In the genomic region with DNA sequence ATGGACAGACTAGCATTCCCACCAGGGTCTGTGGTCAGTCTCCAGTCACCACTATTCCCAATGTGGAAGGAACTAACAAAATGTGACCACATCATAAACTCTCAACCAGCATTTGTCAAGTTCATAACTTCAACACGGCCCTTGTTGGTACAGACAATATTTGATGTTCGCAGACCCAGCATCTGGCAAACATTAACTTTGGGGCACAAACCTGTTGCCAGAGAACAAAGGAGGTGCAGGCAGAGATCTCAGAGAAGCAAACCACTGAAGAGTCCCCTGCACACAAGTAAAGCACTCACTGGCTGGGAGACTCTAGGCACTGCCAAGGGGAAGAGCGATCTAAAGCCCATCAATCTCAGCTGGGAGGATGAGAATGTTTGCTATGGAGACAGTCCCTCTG, we compare ENCODE assay signal across 16 mouse cellular contexts.
A peak's percentile ranks its signal among the peaks of the same experiment; 100 is the strongest.
DNase-seq lines count a peak whose midpoint lies in the region; ATAC-seq and TF ChIP-seq lines count a peak whose summit lies in the region.
"Had no signal": no experiment of that assay in that cellular context is flagged by ENCODE, and none has a peak within 500 bp of the region (broad histone marks: within the 10 kb centered on the region; RNA-seq: fewer than 3 reads in every experiment).

No protein-coding gene starts in this region.

- no peaks in the 10 kb centered on the region for H3K9me3 ChIP-seq in kidney, embryonic 16.5 days (ENCODE audit: low read length)
- H3K9me3 ChIP-seq in lung, postnatal 0 days (ENCODE audit: low read length) = no peaks in the 10 kb centered on the region
- no peaks in the 10 kb centered on the region for H3K9me3 ChIP-seq in liver, postnatal 0 days (ENCODE audit: low read length)
- H3K9me3 ChIP-seq: kidney, embryonic 15.5 days; midbrain, embryonic 12.5 days had no signal

- no peak for DNase-seq in kidney, postnatal 10 days
- DNase-seq in lung, postnatal 0 days (ENCODE audit: low spot score) = no peak
- no peak for DNase-seq in lung, postnatal 36 days
- DNase-seq in embryo, embryonic 11 days = peak; percentile 36
- DNase-seq in liver, postnatal 0 days = peak; percentile 27
- no peak for DNase-seq in gastrocnemius, adult 2 months
- DNase-seq in testis, postnatal 14 days (ENCODE audit: low spot score) = no peak
- DNase-seq: cerebellum, adult 11-12 months; heart, postnatal 10 days; lung, adult 18-20 months; thymus, postnatal 14 days had no signal

- no peak for TF ChIP-seq EP300 in lung, postnatal 0 days (IDR thresholded peaks at IDR 0.05)
- no peak for TF ChIP-seq EP300 in liver, postnatal 0 days (IDR thresholded peaks at IDR 0.05; ENCODE audit: low read depth)

- no peak overlapping the region for H3K9ac ChIP-seq in kidney, embryonic 16.5 days (replicated peaks; ENCODE audit: low read length)
- H3K9ac ChIP-seq in lung, postnatal 0 days (replicated peaks; ENCODE audit: low read depth) = no peak overlapping the region
- H3K9ac ChIP-seq in liver, postnatal 0 days (replicated peaks) = no peak overlapping the region
- H3K9ac ChIP-seq: kidney, embryonic 15.5 days; midbrain, embryonic 12.5 days had no signal

- no peaks in the 10 kb centered on the region for H3K36me3 ChIP-seq in kidney, embryonic 16.5 days (ENCODE audit: insufficient read depth, low read length)
- H3K36me3 ChIP-seq in lung, postnatal 0 days (ENCODE audit: insufficient read depth, low read length) = no peaks in the 10 kb centered on the region
- no peaks in the 10 kb centered on the region for H3K36me3 ChIP-seq in liver, postnatal 0 days (replicated peaks; ENCODE audit: insufficient read depth, low read length)
- H3K36me3 ChIP-seq: kidney, embryonic 15.5 days; midbrain, embryonic 12.5 days had no signal

- intact Hi-C loops in gastrocnemius, adult 2 months (cut with DNase I) = no loop called here

- H3K4me2 ChIP-seq in kidney, embryonic 16.5 days (replicated peaks; ENCODE audit: low read depth, low read length) = no peak overlapping the region
- H3K4me2 ChIP-seq in lung, postnatal 0 days (replicated peaks; ENCODE audit: low read depth, low read length) = no peak overlapping the region
- no peak overlapping the region for H3K4me2 ChIP-seq in liver, postnatal 0 days (ENCODE audit: low read depth, low read length)
- H3K4me2 ChIP-seq: kidney, embryonic 15.5 days; midbrain, embryonic 12.5 days had no signal

- TF ChIP-seq CTCF in lung, postnatal 0 days (IDR thresholded peaks at IDR 0.05) = no peak
- TF ChIP-seq CTCF in liver, postnatal 0 days (IDR thresholded peaks at IDR 0.05; ENCODE audit: low read depth) = no peak
- no peak for TF ChIP-seq CTCF in gastrocnemius, adult 2 months (IDR thresholded peaks at IDR 0.05)

- no peak overlapping the region for H3K27ac ChIP-seq in kidney, embryonic 16.5 days (ENCODE audit: low read length)
- H3K27ac ChIP-seq in lung, postnatal 0 days (ENCODE audit: low read length) = no peak overlapping the region
- peak overlapping the region; percentile 59 for H3K27ac ChIP-seq in liver, postnatal 0 days (ENCODE audit: low read depth)
- no peak overlapping the region for H3K27ac ChIP-seq in gastrocnemius, adult 2 months
- H3K27ac ChIP-seq: kidney, embryonic 15.5 days; midbrain, embryonic 12.5 days had no signal

- peak; percentile 39; the same call in 1 of the 2 replicates for ATAC-seq in kidney, embryonic 16.5 days (ENCODE audit: low FRiP score, low TSS enrichment)
- ATAC-seq in lung, postnatal 0 days = 0 out of 2 replicates have a peak, but pooled peaks have one; percentile 25
- peak; percentile 81 for ATAC-seq in liver, postnatal 0 days
- ATAC-seq: forebrain, embryonic 16.5 days; hindbrain, embryonic 16.5 days had no signal

- no peaks in the 10 kb centered on the region; the same call in 1 of the 2 replicates for H3K4me1 ChIP-seq in kidney, embryonic 16.5 days (ENCODE audit: insufficient read depth, low read length)
- no peaks in the 10 kb centered on the region for H3K4me1 ChIP-seq in lung, postnatal 0 days (ENCODE audit: insufficient read depth, low read depth, low read length)
- no peaks in the 10 kb centered on the region for H3K4me1 ChIP-seq in liver, postnatal 0 days (ENCODE audit: insufficient read depth)

- no peak overlapping the region for H3K4me3 ChIP-seq in kidney, embryonic 16.5 days (ENCODE audit: low read length)
- H3K4me3 ChIP-seq in lung, postnatal 0 days (ENCODE audit: low read depth, low read length) = no peak overlapping the region
- H3K4me3 ChIP-seq in liver, postnatal 0 days (ENCODE audit: low read depth, low read length) = no peak overlapping the region
- no peak overlapping the region for H3K4me3 ChIP-seq in gastrocnemius, adult 2 months
- H3K4me3 ChIP-seq: kidney, embryonic 15.5 days; midbrain, embryonic 12.5 days had no signal

- H3K27me3 ChIP-seq in kidney, embryonic 16.5 days (ENCODE audit: insufficient read depth, low read length) = no peaks in the 10 kb centered on the region
- no peaks in the 10 kb centered on the region for H3K27me3 ChIP-seq in lung, postnatal 0 days (replicated peaks; ENCODE audit: insufficient read depth, low read length)
- no peaks in the 10 kb centered on the region for H3K27me3 ChIP-seq in liver, postnatal 0 days (ENCODE audit: insufficient read depth, low read length)
- H3K27me3 ChIP-seq: kidney, embryonic 15.5 days; midbrain, embryonic 12.5 days had no signal

- 64% methylated on average over 3 of the region's 3 CpGs for WGBS in kidney, embryonic 16.5 days
- 34% methylated on average over 3 of the region's 3 CpGs for WGBS in lung, postnatal 0 days
- 70% methylated on average over 3 of the region's 3 CpGs for WGBS in liver, postnatal 0 days (ENCODE audit: insufficient replicate concordance)

Comparison
In these comparisons a context has a peak if more than half of its experiments do, and no peak if none do; other contexts are left out.
1. ATAC-seq: peak in every context shown above with its lines; median percentile 81 in liver, postnatal 0 days; 39 in kidney, embryonic 16.5 days; 25 in lung, postnatal 0 days.
2. DNase-seq: peak in embryo, embryonic 11 days (single experiment) and liver, postnatal 0 days (single experiment); none in kidney, postnatal 10 days (single experiment), lung, postnatal 0 days (single experiment), lung, postnatal 36 days (single experiment), gastrocnemius, adult 2 months (single experiment) and testis, postnatal 14 days (single experiment).